Comparison of ENCODE assay signal across 9 mouse cellular contexts in genomic region chr13:55420018-55420932, GRCm38 (mm10). TPM values are rescaled to one million over a fixed set of nuclear protein-coding genes. Genes with fewer than 3 reads are reported as not detected.
A peak's percentile ranks its signal among the peaks of the same experiment; 100 is the strongest.
DNase-seq lines count a peak whose midpoint lies in the region; ATAC-seq lines count a peak whose summit lies in the region.
"Had no signal": no experiment of that assay in that cellular context is flagged by ENCODE, and none has a peak within 500 bp of the region (broad histone marks: within the 10 kb centered on the region; RNA-seq: fewer than 3 reads in every experiment).

No protein-coding gene starts in this region.

- DNase-seq in lung, postnatal 10 days, result peak; percentile 16
- DNase-seq in lung, adult 18-20 months, result no peak
- no peak for DNase-seq in natural killer cell, adult 2 months (ENCODE audit: low spot score in 2 of 2)
- DNase-seq in layer of hippocampus, adult 8-10 months (ENCODE audit: low spot score in 2 of 2), result no peak
- DNase-seq in cerebellum, adult 8-10 months, result no peak

- H3K4me2 ChIP-seq in forebrain, embryonic 13.5 days, result peak overlapping the region; percentile 49; the same call in 1 of the 2 replicates
- 0 out of 2 replicates have a peak overlapping the region, but pooled peaks have one; percentile 46 for H3K4me2 ChIP-seq in intestine, embryonic 16.5 days (ENCODE audit: low read depth, low read length)
- peak overlapping the region; percentile 48; the same call in 1 of the 2 replicates for H3K4me2 ChIP-seq in neural tube, embryonic 12.5 days (replicated peaks)

- H3K4me1 ChIP-seq in forebrain, embryonic 13.5 days, result peaks cover 21% of the 10 kb centered on the region
- no peaks in the 10 kb centered on the region; the same call in 1 of the 2 replicates for H3K4me1 ChIP-seq in intestine, embryonic 16.5 days (ENCODE audit: control insufficient read depth, insufficient read depth, low read length)
- H3K4me1 ChIP-seq in neural tube, embryonic 12.5 days, result peaks cover 16% of the 10 kb centered on the region; the same call in 1 of the 2 replicates

- H3K9ac ChIP-seq in forebrain, embryonic 13.5 days, result no peak overlapping the region
- H3K9ac ChIP-seq in intestine, embryonic 16.5 days (ENCODE audit: low read depth, low read length), result no peak overlapping the region
- H3K9ac ChIP-seq in neural tube, embryonic 12.5 days, result no peak overlapping the region

- peaks cover 52% of the 10 kb centered on the region for H3K27me3 ChIP-seq in forebrain, embryonic 13.5 days
- H3K27me3 ChIP-seq in intestine, embryonic 16.5 days (replicated peaks; ENCODE audit: control insufficient read depth, insufficient read depth, low read length), result peaks cover 34% of the 10 kb centered on the region
- peaks cover 50% of the 10 kb centered on the region for H3K27me3 ChIP-seq in neural tube, embryonic 12.5 days (replicated peaks)

- no peak for ATAC-seq in forebrain, embryonic 13.5 days
- 0 out of 2 replicates have a peak, but pooled peaks have one; percentile 23 for ATAC-seq in intestine, embryonic 16.5 days
- ATAC-seq in neural tube, embryonic 12.5 days (ENCODE audit: low FRiP score, low read depth), result 0 out of 2 replicates have a peak, but pooled peaks have one; percentile 27

- no peaks in the 10 kb centered on the region for H3K9me3 ChIP-seq in forebrain, embryonic 13.5 days (replicated peaks)
- H3K9me3 ChIP-seq in intestine, embryonic 16.5 days (ENCODE audit: control insufficient read depth, low read length), result peaks cover 3% of the 10 kb centered on the region; the same call in 1 of the 2 replicates
- H3K9me3 ChIP-seq in neural tube, embryonic 12.5 days, result no peaks in the 10 kb centered on the region

- peak overlapping the region; percentile 25 for H3K4me3 ChIP-seq in forebrain, embryonic 13.5 days
- H3K4me3 ChIP-seq in intestine, embryonic 16.5 days (ENCODE audit: low read length), result 0 out of 2 replicates have a peak overlapping the region, but pooled peaks have one; percentile 31
- H3K4me3 ChIP-seq in neural tube, embryonic 12.5 days, result no peak overlapping the region

- H3K36me3 ChIP-seq in forebrain, embryonic 13.5 days (ENCODE audit: poor library complexity, severe bottlenecking), result no peaks in the 10 kb centered on the region
- H3K36me3 ChIP-seq in intestine, embryonic 16.5 days (ENCODE audit: control insufficient read depth, insufficient read depth, low read length), result no peaks in the 10 kb centered on the region
- H3K36me3 ChIP-seq in neural tube, embryonic 12.5 days, result no peaks in the 10 kb centered on the region

- WGBS in forebrain, embryonic 13.5 days, result 33% methylated on average over 51 of the region's 51 CpGs
- WGBS in intestine, embryonic 16.5 days, result 28% methylated on average over 51 of the region's 51 CpGs
- 30% methylated on average over 51 of the region's 51 CpGs for WGBS in neural tube, embryonic 12.5 days

- H3K27ac ChIP-seq in forebrain, embryonic 13.5 days, result no peak overlapping the region
- no peak overlapping the region for H3K27ac ChIP-seq in intestine, embryonic 16.5 days (ENCODE audit: low read length)
- no peak overlapping the region for H3K27ac ChIP-seq in neural tube, embryonic 12.5 days

RNA-seq across cellular contexts. Expression of gene Pfn3, which starts 5.2 kb away (rescaled TPM):
- 0.60 TPM in 1 of 2 replicates, not detected in the other for polyA plus RNA-seq in forebrain, embryonic 13.5 days (2015; fragmentation: Nextera tagmentation; extraction: Ambion mirVana)
- not detected in 2 replicates for polyA plus RNA-seq in intestine, embryonic 16.5 days (2015; fragmentation: Nextera tagmentation; extraction: Ambion mirVana)
- polyA plus RNA-seq in neural tube, embryonic 12.5 days (2016; fragmentation: Nextera tagmentation; extraction: Ambion mirVana), result not detected in 2 replicates
- total RNA-seq in layer of hippocampus, adult 8-10 months (2022), result not detected
- total RNA-seq: adrenal gland, postnatal 14 days had no signal

RNA-seq across cellular contexts. Expression of gene F12, which starts 6.3 kb away (rescaled TPM):
- not detected in 2 replicates for polyA plus RNA-seq in forebrain, embryonic 13.5 days (2015; fragmentation: Nextera tagmentation; extraction: Ambion mirVana)
- 1.1 and 4.0 TPM in 2 replicates for polyA plus RNA-seq in intestine, embryonic 16.5 days (2015; fragmentation: Nextera tagmentation; extraction: Ambion mirVana)
- polyA plus RNA-seq in neural tube, embryonic 12.5 days (2016; fragmentation: Nextera tagmentation; extraction: Ambion mirVana), result 0.17 TPM in 1 of 2 replicates, not detected in the other
- 1 to 10 TPM in 1 of 4 experiments, under 1 TPM in 2, not detected in 1; 0.43 to 1.5 (median 0.74) TPM for total RNA-seq in layer of hippocampus, adult 8-10 months (2022)

RNA-seq across cellular contexts. Expression of gene Slc34a1, which starts 22.3 kb away (rescaled TPM):
- polyA plus RNA-seq in forebrain, embryonic 13.5 days (2015; fragmentation: Nextera tagmentation; extraction: Ambion mirVana), result not detected in 2 replicates
- 0.07 TPM in 1 of 2 replicates, not detected in the other for polyA plus RNA-seq in intestine, embryonic 16.5 days (2015; fragmentation: Nextera tagmentation; extraction: Ambion mirVana)
- 0.22 TPM in 2 replicates for polyA plus RNA-seq in neural tube, embryonic 12.5 days (2016; fragmentation: Nextera tagmentation; extraction: Ambion mirVana)
- not detected for total RNA-seq in layer of hippocampus, adult 8-10 months (2022)

RNA-seq across cellular contexts. Expression of gene Grk6, which starts 24.6 kb away (rescaled TPM):
- 24.9 and 26.9 TPM in 2 replicates for polyA plus RNA-seq in forebrain, embryonic 13.5 days (2015; fragmentation: Nextera tagmentation; extraction: Ambion mirVana)
- polyA plus RNA-seq in intestine, embryonic 16.5 days (2015; fragmentation: Nextera tagmentation; extraction: Ambion mirVana), result 13.6 and 16.2 TPM in 2 replicates
- 51.8 and 52.4 TPM in 2 replicates for polyA plus RNA-seq in neural tube, embryonic 12.5 days (2016; fragmentation: Nextera tagmentation; extraction: Ambion mirVana)
- total RNA-seq in layer of hippocampus, adult 8-10 months (2022), result 10 to 100 TPM; 61.4 to 74.2 (median 67.5) TPM

RNA-seq across cellular contexts. Expression of gene Prr7, which starts 43.8 kb away (rescaled TPM):
- polyA plus RNA-seq in forebrain, embryonic 13.5 days (2015; fragmentation: Nextera tagmentation; extraction: Ambion mirVana), result 1.6 and 2.2 TPM in 2 replicates
- polyA plus RNA-seq in intestine, embryonic 16.5 days (2015; fragmentation: Nextera tagmentation; extraction: Ambion mirVana), result 0.10 and 0.18 TPM in 2 replicates
- 1.8 TPM in 2 replicates for polyA plus RNA-seq in neural tube, embryonic 12.5 days (2016; fragmentation: Nextera tagmentation; extraction: Ambion mirVana)
- 10 to 100 TPM; 57.5 to 73.5 (median 60.4) TPM for total RNA-seq in layer of hippocampus, adult 8-10 months (2022)
